Mouse (Mus musculus) MEL (cell line): ENCODE data around the gene Enpp3.

Experiments
- CTCF ChIP-seq, 3 experiments: IDR thresholded peaks in 2 of 3; conservative IDR thresholded peaks in 1 of 3; 2 replicates each; pipeline ENCODE4 v1.5.1; 2011 to 2012; ENCODE audit warnings: low read length in 3 of 3, low read depth in 2 of 3, mild to moderate bottlenecking in 2 of 3, improper control_type of control experiment in 1 of 3, inconsistent platforms in 1 of 3, mixed read lengths in 1 of 3, moderate library complexity in 1 of 3; ENCODE audit not compliant: control insufficient read depth in 1 of 3, insufficient read depth in 1 of 3, poor library complexity in 1 of 3, severe bottlenecking in 1 of 3
- EP300 ChIP-seq, 2 experiments: IDR thresholded peaks; 2 replicates each; pipeline ENCODE4 v1.6.1; 2011; ENCODE audit warnings: improper control_type of control experiment in 2 of 2, low read length in 2 of 2, low read depth in 1 of 2, mild to moderate bottlenecking in 1 of 2
- ETS1 ChIP-seq: IDR thresholded peaks from 2 replicates; pipeline ENCODE4 v1.6.1; 2012; ENCODE audit warnings: low read depth, mild to moderate bottlenecking, inconsistent platforms, low read length, improper control_type of control experiment, moderate library complexity
- GABPA ChIP-seq: IDR thresholded peaks from 2 replicates; pipeline ENCODE4 v1.6.1; 2012; ENCODE audit warnings: low read depth, mild to moderate bottlenecking, inconsistent platforms, low read length, improper control_type of control experiment, moderate library complexity
- KAT2A ChIP-seq: conservative IDR thresholded peaks from 2 replicates; pipeline ENCODE4 v1.6.1; 2012; ENCODE audit warnings: low read depth, low read length, improper control_type of control experiment, inconsistent platforms
- MYC ChIP-seq: IDR thresholded peaks from 2 replicates; pipeline ENCODE4 v1.6.1; 2011; ENCODE audit warnings: low read depth, mild to moderate bottlenecking, low read length, improper control_type of control experiment, moderate library complexity
- TBP ChIP-seq: IDR thresholded peaks from 2 replicates; pipeline ENCODE4 v1.8.0; 2011; ENCODE audit warnings: low read depth, low read length, improper control_type of control experiment

- no peak for TF ChIP-seq ETS1
- TF ChIP-seq TBP, result no peak
- TF ChIP-seq GABPA, result no peak
- no peak for TF ChIP-seq EP300 (IDR thresholded peaks at IDR 0.05; ENCODE audit: low read depth in 1 of 2, low read length in 2 of 2)
- TF ChIP-seq CTCF (IDR thresholded peaks at IDR 0.05 in 2 of 3, conservative IDR thresholded peaks at IDR 0.05 in 1 of 3; ENCODE audit: control insufficient read depth in 1 of 3, insufficient read depth in 1 of 3, low read depth in 2 of 3, low read length in 3 of 3, poor library complexity in 1 of 3, severe bottlenecking in 1 of 3), result no peak
- no peak for TF ChIP-seq KAT2A
- no peak for TF ChIP-seq MYC
Observed at GRCm38 (mm10) chr10:24836366-24837038, 6.1 kb downstream of the Enpp3 start.
